8 mouse cellular contexts compared by ENCODE assay signal in genomic region chr10:78322806-78323205, GRCm38 (mm10). TPM values are rescaled to one million over a fixed set of nuclear protein-coding genes. Genes with fewer than 3 reads are reported as not detected.
DNase-seq lines count a peak whose midpoint lies in the region.

No protein-coding gene starts in this region.

- DNase-seq in gastrocnemius, adult 18-20 months (ENCODE audit: low spot score): peak; percentile 63
- no peak for DNase-seq in gastrocnemius, postnatal 4 days (ENCODE audit: low spot score in 2 of 2)
- DNase-seq in retina, postnatal 1 day: peak; percentile 32
- DNase-seq in retina, embryonic 14.5 days (ENCODE audit: low spot score): no peak
- peak; percentile 58 to 70 for DNase-seq in heart, postnatal 14 days
- DNase-seq in neural tube, embryonic 10.5 days (ENCODE audit: extremely low spot score, low spot score): no peak
- DNase-seq in spleen, adult 12 weeks (ENCODE audit: low spot score): no peak
- no peak for DNase-seq in urinary bladder, postnatal 4 days (ENCODE audit: low spot score in 2 of 2)

- intact Hi-C loops in heart, postnatal 14 days (cut with DNase I): loop anchor here (2.0 to 5.0 kb wide), 2 partner anchors 39 to 72 kb away; no protein-coding TSS in a partner anchor

RNA-seq across cellular contexts. Expression of gene Agpat3, which starts 29.5 kb away (rescaled TPM):
- total RNA-seq in gastrocnemius, adult 18-20 months (2021): 100 to 1,000 TPM; 115 to 118 TPM
- total RNA-seq in gastrocnemius, postnatal 4 days (2021): 100 to 1,000 TPM; 231 to 259 TPM
- total RNA-seq in heart, postnatal 14 days (2021): 100 to 1,000 TPM; 246 to 265 TPM

Comparison
In these comparisons a context has a peak if more than half of its experiments do, and no peak if none do; other contexts are left out.
1. DNase-seq: peak in gastrocnemius, adult 18-20 months (single experiment), retina, postnatal 1 day (single experiment) and heart, postnatal 14 days (2 of 2); none in gastrocnemius, postnatal 4 days (0 of 2), retina, embryonic 14.5 days (single experiment), neural tube, embryonic 10.5 days (single experiment), spleen, adult 12 weeks (single experiment) and urinary bladder, postnatal 4 days (0 of 2).